Mouse (Mus musculus): ENCODE results near the gene Ndufaf1. TPM values are rescaled to one million over a fixed set of nuclear protein-coding genes. Genes with fewer than 3 reads are reported as not detected.
"Not testable (repeated sequence)": the region's sequence is repeated elsewhere in the genome, so short reads cannot be mapped to it uniquely, and the experiment has no call there.

The Ndufaf1 gene
- polyA plus RNA-seq, 1 experiment from 2014 or later, result 40.8 TPM

- H3K4me2 ChIP-seq (replicated peaks), result peak overlapping the region; percentile 90
- no peaks in the 10 kb centered on the region for H3K9me3 ChIP-seq
- no peaks in the 10 kb centered on the region for H3K36me3 ChIP-seq
- H3K27ac ChIP-seq, result peak overlapping the region; percentile 88
- peaks cover 26% of the 10 kb centered on the region for H3K4me1 ChIP-seq (replicated peaks)
- ATAC-seq, result peak; percentile 93
- WGBS, result under 1% methylated on average over 37 of the region's 39 CpGs
- H3K4me3 ChIP-seq (replicated peaks), result peak overlapping the region; percentile 100
- H3K9ac ChIP-seq (replicated peaks), result peak overlapping the region; percentile 99
- H3K27me3 ChIP-seq, result peaks cover 5% of the 10 kb centered on the region; the same call in 1 of the 2 replicates
Observed at GRCm38 (mm10) chr2:119675215-119675784, 12.7 kb upstream of the Ndufaf1 start.

GRCm38 (mm10) chr2:119674525-119675214, 12.0 kb upstream of the Ndufaf1 start, which contains the start of gene Rtf1:
Rtf1 (plus strand) TSS chr2:119675068.
- H3K9ac ChIP-seq (replicated peaks), result peak within 1 kb of the TSS; percentile 99
- peak within 1 kb of the TSS; percentile 100 for H3K4me3 ChIP-seq (replicated peaks)
- peak within 1 kb of the TSS; percentile 90 for H3K4me2 ChIP-seq (replicated peaks)
- H3K9me3 ChIP-seq, result no peaks in the 10 kb centered on the region
- WGBS, result 1% methylated on average over 54 of the region's 58 CpGs
- H3K36me3 ChIP-seq, result no peaks in the 10 kb centered on the region
- peaks cover 5% of the 10 kb centered on the region; the same call in 1 of the 2 replicates for H3K27me3 ChIP-seq
- peak; percentile 97 for ATAC-seq
- peaks cover 26% of the 10 kb centered on the region for H3K4me1 ChIP-seq (replicated peaks)
- peak within 1 kb of the TSS; percentile 88 for H3K27ac ChIP-seq

- H3K9me3 ChIP-seq, result no peaks in the 10 kb centered on the region
- no peak overlapping the region for H3K4me2 ChIP-seq (replicated peaks)
- no peak for ATAC-seq
- H3K27ac ChIP-seq, result no peak overlapping the region
- H3K27me3 ChIP-seq, result peaks cover 7% of the 10 kb centered on the region
- H3K4me3 ChIP-seq (replicated peaks), result no peak overlapping the region
- H3K36me3 ChIP-seq, result no peaks in the 10 kb centered on the region
- peaks cover under 1% of the 10 kb centered on the region; the same call in 1 of the 2 replicates for H3K4me1 ChIP-seq (replicated peaks)
- WGBS, result 12% methylated on average over 7 of the region's 7 CpGs
- H3K9ac ChIP-seq (replicated peaks), result no peak overlapping the region
Observed at GRCm38 (mm10) chr2:119669010-119669409, 6.4 kb upstream of the Ndufaf1 start.

GRCm38 (mm10) chr2:119665744-119666143, 3.1 kb upstream of the Ndufaf1 start:
- ATAC-seq, result not testable (repeated sequence)
- WGBS, result 70% methylated on average over 22 of the region's 23 CpGs

GRCm38 (mm10) chr2:119644254-119644653, 18.4 kb downstream of the Ndufaf1 start:
- no peak overlapping the region for H3K27ac ChIP-seq
- H3K27me3 ChIP-seq, result no peaks in the 10 kb centered on the region
- WGBS, result 95% methylated on average over 5 of the region's 5 CpGs
- no peaks in the 10 kb centered on the region for H3K9me3 ChIP-seq
- no peaks in the 10 kb centered on the region for H3K4me1 ChIP-seq (replicated peaks)
- H3K4me2 ChIP-seq (replicated peaks), result no peak overlapping the region
- no peak for ATAC-seq
- no peak overlapping the region for H3K9ac ChIP-seq (replicated peaks)
- no peak overlapping the region for H3K4me3 ChIP-seq (replicated peaks)
- H3K36me3 ChIP-seq, result peaks cover 69% of the 10 kb centered on the region

More at GRCm38 (mm10) chr2:119665744-119666143, 3.1 kb upstream of the Ndufaf1 start:
- H3K27ac ChIP-seq; H3K9ac ChIP-seq (replicated peaks); H3K4me3 ChIP-seq (replicated peaks); H3K9me3 ChIP-seq; H3K36me3 ChIP-seq; H3K4me2 ChIP-seq (replicated peaks); H3K27me3 ChIP-seq: not testable (repeated sequence)
- H3K4me1 ChIP-seq (replicated peaks), result peaks cover 11% of the 10 kb centered on the region

- ATAC-seq, result no peak
- no peak overlapping the region for H3K4me2 ChIP-seq (replicated peaks)
- H3K9me3 ChIP-seq, result no peaks in the 10 kb centered on the region
- WGBS, result 97% methylated on average over 5 of the region's 5 CpGs
- H3K27me3 ChIP-seq, result no peaks in the 10 kb centered on the region
- no peak overlapping the region for H3K4me3 ChIP-seq (replicated peaks)
- H3K4me1 ChIP-seq (replicated peaks), result no peaks in the 10 kb centered on the region
- H3K27ac ChIP-seq, result no peak overlapping the region
- H3K36me3 ChIP-seq, result peaks cover 68% of the 10 kb centered on the region
- no peak overlapping the region for H3K9ac ChIP-seq (replicated peaks)
Observed at GRCm38 (mm10) chr2:119641214-119641912, 21.3 kb downstream of the Ndufaf1 start.

- no peaks in the 10 kb centered on the region for H3K9me3 ChIP-seq
- H3K4me2 ChIP-seq (replicated peaks), result no peak overlapping the region
- no peaks in the 10 kb centered on the region for H3K4me1 ChIP-seq (replicated peaks)
- no peak for ATAC-seq
- no peaks in the 10 kb centered on the region for H3K27me3 ChIP-seq
- peaks cover 50% of the 10 kb centered on the region for H3K36me3 ChIP-seq
- WGBS, result 88% methylated on average over 1 of the region's 1 CpGs
- H3K9ac ChIP-seq (replicated peaks), result no peak overlapping the region
- H3K27ac ChIP-seq, result no peak overlapping the region
- H3K4me3 ChIP-seq (replicated peaks), result no peak overlapping the region
Observed at GRCm38 (mm10) chr2:119636781-119637180, 25.8 kb downstream of the Ndufaf1 start.

- Histone ChIP-seq H3K9ac (replicated peaks) (no peak overlapping the region), H3K4me1 (replicated peaks) (peaks cover 38% of the 10 kb centered on the region), H3K27me3 (no peaks in the 10 kb centered on the region), H3K27ac (no peak overlapping the region), H3K9me3 (no peaks in the 10 kb centered on the region), H3K4me3 (replicated peaks) (no peak overlapping the region), H3K36me3 (peaks cover 7% of the 10 kb centered on the region; the same call in 1 of the 2 replicates), H3K4me2 (replicated peaks) (peak overlapping the region; percentile 15; the same call in 1 of the 2 replicates)
- no peak for ATAC-seq
- 98% methylated on average over 2 of the region's 2 CpGs for WGBS
Observed at GRCm38 (mm10) chr2:119621302-119621701, 41.3 kb downstream of the Ndufaf1 start.

- H3K4me2 ChIP-seq (replicated peaks), result peak overlapping the region; percentile 80
- H3K27ac ChIP-seq, H3K27me3 ChIP-seq, H3K9me3 ChIP-seq, H3K36me3 ChIP-seq, ATAC-seq: not testable (repeated sequence)
- peaks cover 38% of the 10 kb centered on the region for H3K4me1 ChIP-seq (replicated peaks)
- 13% methylated on average over 6 of the region's 6 CpGs for WGBS
- H3K4me3 ChIP-seq (replicated peaks), result peak overlapping the region; percentile 73
- peak overlapping the region; percentile 40 for H3K9ac ChIP-seq (replicated peaks)
Observed at GRCm38 (mm10) chr2:119619002-119619401, 43.6 kb downstream of the Ndufaf1 start.

GRCm38 (mm10) chr2:119618199-119618982, 44.2 kb downstream of the Ndufaf1 start, which contains the start of the genes Nusap1 and Oip5:
Nusap1 (plus strand) TSS chr2:119618298.
Oip5 (minus strand) TSS chr2:119618469.
- Histone ChIP-seq H3K4me3 (replicated peaks) (peak within 1 kb of the TSS; percentile 73), H3K9ac (replicated peaks) (peak within 1 kb of the TSS; percentile 66), H3K36me3 (no peaks in the 10 kb centered on the region), H3K27ac (0 out of 2 replicates have a peak within 1 kb of the TSS, but pooled peaks have one; percentile 9), H3K27me3 (no peaks in the 10 kb centered on the region), H3K4me1 (replicated peaks) (peaks cover 38% of the 10 kb centered on the region), H3K4me2 (replicated peaks) (peak within 1 kb of the TSS; percentile 97), H3K9me3 (no peaks in the 10 kb centered on the region)
- WGBS, result under 1% methylated on average over 55 of the region's 55 CpGs
- ATAC-seq, result peak; percentile 100

- H3K4me1 ChIP-seq (replicated peaks), result peaks cover 38% of the 10 kb centered on the region
- peak overlapping the region; percentile 66 for H3K9ac ChIP-seq (replicated peaks)
- H3K27ac ChIP-seq, result no peak overlapping the region
- H3K27me3 ChIP-seq, result no peaks in the 10 kb centered on the region
- H3K36me3 ChIP-seq, result no peaks in the 10 kb centered on the region
- ATAC-seq, result no peak
- H3K9me3 ChIP-seq, result no peaks in the 10 kb centered on the region
- peak overlapping the region; percentile 73 for H3K4me3 ChIP-seq (replicated peaks)
- peak overlapping the region; percentile 97 for H3K4me2 ChIP-seq (replicated peaks)
- WGBS, result 0% methylated on average over 13 of the region's 13 CpGs
Observed at GRCm38 (mm10) chr2:119617841-119618198, 44.8 kb downstream of the Ndufaf1 start.
